Mouse (Mus musculus) liver, adult 2 months (tissue): ENCODE measurements around the gene Ing5. TPM values are rescaled to one million over a fixed set of nuclear protein-coding genes. Genes with fewer than 3 reads are reported as not detected.
A peak's percentile ranks its signal among the peaks of the same experiment; 100 is the strongest.

Experiments used
- DNase-seq: peaks from one replicate; pipeline ENCODE4 v3.0.0-alpha.2; 2011; ENCODE audit warnings: low read depth, low spot score; ENCODE audit errors: extremely low read depth
- H3K27ac ChIP-seq: fragments of 200-500 bp; replicated peaks from 2 replicates; pipeline ENCODE4 v1.5.1; 2012; ENCODE audit warnings: low read depth, mild to moderate bottlenecking, control low read depth, inconsistent platforms, low read length; ENCODE audit not compliant: insufficient read depth
- H3K27me3 ChIP-seq: fragments of 200-500 bp; 2 replicates; pipeline ENCODE4 v1.6.1; 2012; ENCODE audit warnings: mild to moderate bottlenecking, moderate library complexity, low read length, inconsistent platforms; ENCODE audit not compliant: control insufficient read depth, insufficient read depth
- H3K36me3 ChIP-seq: fragments of 200-500 bp; 2 replicates; pipeline ENCODE4 v1.6.1; 2012; ENCODE audit warnings: low read length, inconsistent platforms; ENCODE audit not compliant: control insufficient read depth, insufficient read depth
- H3K4me1 ChIP-seq: fragments of 200-500 bp; 2 replicates; pipeline ENCODE4 v1.6.1; 2011; ENCODE audit warnings: low read length; ENCODE audit not compliant: control insufficient read depth, insufficient read depth
- H3K4me3 ChIP-seq: fragments of 200-500 bp; 2 replicates; pipeline ENCODE4 v1.5.1; 2011; ENCODE audit warnings: low read depth, mild to moderate bottlenecking, control low read depth, low read length, moderate library complexity; ENCODE audit not compliant: insufficient read depth
- H3K79me2 ChIP-seq: fragments of 200-500 bp; 2 replicates; pipeline ENCODE4 v1.6.1; 2012; ENCODE audit warnings: inconsistent platforms, mild to moderate bottlenecking, low read length, moderate library complexity; ENCODE audit not compliant: control insufficient read depth, insufficient read depth
- H3K9ac ChIP-seq: fragments of 200-500 bp; 2 replicates; pipeline ENCODE4 v1.6.1; 2012; ENCODE audit warnings: low read depth, mild to moderate bottlenecking, control low read depth, inconsistent platforms, low read length
- CTCF ChIP-seq: fragments of 200-500 bp; IDR thresholded peaks from 2 replicates; pipeline ENCODE4 v1.5.1; 2011; ENCODE audit warnings: low read depth, low read length, control low read depth
- POLR2A ChIP-seq: fragments of 200-500 bp; IDR thresholded peaks from 2 replicates; pipeline ENCODE4 v1.6.1; 2011; ENCODE audit warnings: low read length, control low read depth; ENCODE audit not compliant: insufficient read depth; ENCODE audit errors: extremely low read depth
- WGBS: fragments of 180-500 bp; shearing (Covaris S2); methylation state at CpG from one replicate; pipeline ENCODE4 v1.1.7; 2018; 5-methylcytosine and 5-hydroxymethylcytosine counted together
- polyA plus RNA-seq: library from polyadenylated mRNA; depleted of rRNA; stranded (reverse); fragments of >200 nt; gene quantifications from 2 replicates; pipeline ENCODE4 v1.2.3, GENCODE M21; 2012; rRNA removed
- total RNA-seq: library from RNA; depleted of rRNA; stranded (reverse); fragments of >200 nt; gene quantifications from 2 replicates; pipeline ENCODE4 v1.2.3, GENCODE M21; 2014; rRNA removed

Gene Ing5
- total RNA-seq = 4.4 and 5.5 TPM in 2 replicates
- polyA plus RNA-seq = 2.2 and 2.7 TPM in 2 replicates

DNA sequence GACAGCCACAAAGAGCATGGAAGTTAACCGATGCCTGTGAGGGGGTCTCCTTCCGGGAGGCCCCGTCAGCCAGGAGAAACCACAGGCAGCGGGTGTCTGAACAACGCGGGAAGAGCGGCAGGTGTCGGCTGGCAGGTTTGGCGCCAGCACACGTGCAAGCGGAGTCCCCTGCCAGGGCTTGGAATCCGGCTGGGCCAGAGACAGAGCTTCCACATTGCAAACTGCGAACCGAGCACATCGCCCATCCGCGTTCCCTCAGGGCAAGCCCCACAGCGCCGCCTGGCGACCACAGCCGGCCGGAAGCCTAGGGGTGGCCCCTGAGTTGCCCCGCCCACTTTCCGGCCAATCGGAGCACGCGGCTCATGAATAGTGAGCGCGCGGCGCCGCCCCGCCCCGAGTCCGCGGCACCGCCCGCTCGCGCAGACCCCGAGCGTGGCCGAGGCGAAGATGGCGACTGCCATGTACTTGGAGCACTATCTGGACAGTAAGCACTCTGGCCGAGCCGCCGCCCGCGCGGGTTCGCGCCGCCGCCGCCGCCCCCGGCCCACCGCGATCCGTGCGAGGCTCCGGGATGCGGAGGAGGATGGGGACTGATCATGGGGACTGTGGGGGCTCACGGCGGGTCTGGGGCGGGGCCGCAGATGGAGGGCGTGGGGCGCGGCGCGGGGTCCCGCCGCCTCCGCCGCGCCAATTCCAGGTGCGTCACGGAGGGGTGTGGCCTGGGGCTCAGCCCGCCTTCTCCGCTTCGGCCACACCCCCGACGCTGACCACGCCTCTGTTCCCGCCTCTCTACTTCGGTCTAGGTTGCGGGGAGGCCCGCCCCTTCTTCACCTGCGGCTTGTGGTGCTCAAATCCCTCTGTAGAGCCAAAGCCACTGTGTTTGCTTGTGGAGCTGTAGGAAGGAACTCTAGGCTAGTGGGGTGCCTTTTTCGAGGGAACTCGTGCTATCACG lies at the start of gene Ing5:
TSS of gene Ing5 (plus strand) at position 410 of the 952 bp plus-strand sequence.
- peak within 1 kb of the TSS; percentile 73 for H3K27ac ChIP-seq
- H3K4me3 ChIP-seq = peak within 1 kb of the TSS; percentile 75
- under 1% methylated on average over 91 of the region's 94 CpGs for WGBS
- no peaks in the 10 kb centered on the region for H3K27me3 ChIP-seq
- peak; percentile 83 for DNase-seq
- H3K4me1 ChIP-seq = peaks cover 9% of the 10 kb centered on the region; the same call in 1 of the 2 replicates
- peak; percentile 55 for TF ChIP-seq POLR2A
- TF ChIP-seq CTCF = peak; percentile 92
- H3K9ac ChIP-seq = peak within 1 kb of the TSS; percentile 91
- peaks cover 3% of the 10 kb centered on the region; the same call in 1 of the 2 replicates for H3K79me2 ChIP-seq
- H3K36me3 ChIP-seq = peaks cover 2% of the 10 kb centered on the region; the same call in 1 of the 2 replicates

DNA sequence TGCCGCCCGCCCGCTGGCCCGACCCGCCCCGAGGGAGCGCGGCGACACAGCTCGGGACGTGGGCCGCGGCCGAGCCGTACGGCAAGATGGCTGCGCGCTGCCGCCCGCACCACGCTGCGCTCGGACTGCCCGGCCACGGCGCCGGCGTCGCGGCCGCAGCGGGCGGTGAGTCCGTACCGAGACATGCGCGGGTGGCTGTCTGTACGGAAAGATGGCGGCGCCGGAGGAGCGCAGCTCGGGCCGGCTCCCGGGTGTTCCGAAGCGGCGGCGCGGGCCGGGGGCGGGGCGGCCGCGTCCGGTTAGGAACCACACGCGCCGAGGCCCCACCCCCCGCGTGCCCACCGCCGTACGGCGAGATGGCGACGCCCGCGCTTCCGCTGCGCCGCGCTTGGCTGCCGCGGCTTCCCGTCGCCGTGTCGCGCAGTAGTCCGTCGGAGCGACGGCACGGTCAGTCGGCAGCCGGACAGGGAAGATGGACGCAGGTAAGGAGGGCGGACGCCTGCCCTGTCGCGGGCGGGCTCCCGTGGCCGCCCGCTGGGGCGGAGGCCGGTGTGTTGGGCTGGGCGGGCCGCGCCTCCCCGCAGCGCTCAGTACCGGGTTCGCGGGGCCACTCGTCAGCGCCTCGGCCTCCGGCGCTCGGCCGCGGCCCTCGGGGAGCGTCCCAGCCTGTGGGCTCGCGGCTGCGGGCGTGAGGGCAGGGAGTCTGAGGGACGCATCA lies 49.0 kb upstream of the Ing5 start, which contains the start of gene Thap4:
TSS of gene Thap4 (minus strand) at position 292 of the 718 bp plus-strand sequence.
- peak; percentile 74 for DNase-seq
- H3K36me3 ChIP-seq = no peaks in the 10 kb centered on the region
- peak within 1 kb of the TSS; percentile 78 for H3K27ac ChIP-seq
- under 1% methylated on average over 121 of the region's 121 CpGs for WGBS
- peak within 1 kb of the TSS; percentile 90 for H3K4me3 ChIP-seq
- peaks cover 12% of the 10 kb centered on the region for H3K4me1 ChIP-seq
- H3K9ac ChIP-seq = peak within 1 kb of the TSS; percentile 90
- peaks cover 35% of the 10 kb centered on the region for H3K79me2 ChIP-seq
- H3K27me3 ChIP-seq = no peaks in the 10 kb centered on the region
- TF ChIP-seq CTCF = no peak
- peak; percentile 78 for TF ChIP-seq POLR2A

DNA sequence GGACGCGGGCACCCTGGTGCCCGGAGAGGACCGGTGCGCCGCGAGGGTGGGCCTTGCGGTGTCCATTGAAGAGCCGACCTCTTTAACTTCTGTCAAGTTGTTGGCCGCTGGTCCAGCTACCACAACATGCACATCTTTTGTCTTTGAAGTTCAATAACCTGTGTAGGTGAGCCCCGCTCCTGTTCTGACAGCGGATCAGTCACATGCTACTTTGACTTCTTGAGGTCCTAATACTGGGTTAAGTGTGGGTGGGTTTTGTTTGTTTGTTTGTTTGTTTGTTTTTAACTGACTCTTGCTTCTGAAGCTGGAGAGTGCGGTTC lies 48.5 kb upstream of the Ing5 start:
- peak overlapping the region; percentile 90 for H3K9ac ChIP-seq
- H3K27me3 ChIP-seq = no peaks in the 10 kb centered on the region
- TF ChIP-seq POLR2A (no peak), CTCF (no peak)
- DNase-seq = peak; percentile 35
- H3K4me3 ChIP-seq = peak overlapping the region; percentile 90
- H3K4me1 ChIP-seq = peaks cover 12% of the 10 kb centered on the region
- no peaks in the 10 kb centered on the region for H3K36me3 ChIP-seq
- peaks cover 37% of the 10 kb centered on the region for H3K79me2 ChIP-seq
- 0% methylated on average over 13 of the region's 13 CpGs for WGBS
- peak overlapping the region; percentile 65 for H3K27ac ChIP-seq

DNA sequence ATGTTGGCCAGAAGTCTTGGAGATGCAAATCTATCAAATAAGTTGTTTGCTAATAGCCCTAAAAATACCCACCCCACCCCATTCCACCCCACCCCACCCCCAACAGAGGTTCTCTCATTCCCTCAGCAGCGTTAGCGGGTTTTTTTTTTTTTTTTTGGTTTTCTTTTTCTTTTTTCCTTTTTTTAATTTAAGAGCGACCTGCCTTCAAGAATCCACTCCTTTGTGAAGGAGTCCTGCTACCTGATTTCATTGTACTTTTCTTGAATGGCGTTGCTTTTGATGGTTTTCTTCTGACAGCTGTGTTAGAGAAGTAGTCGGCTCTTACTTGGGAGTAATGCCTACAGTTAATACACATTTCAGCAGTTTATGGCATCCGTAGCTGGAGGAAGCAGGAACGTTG lies 48.1 kb upstream of the Ing5 start:
- H3K27me3 ChIP-seq = no peaks in the 10 kb centered on the region
- H3K4me3 ChIP-seq = peak overlapping the region; percentile 90; the same call in 1 of the 2 replicates
- WGBS = 33% methylated on average over 7 of the region's 7 CpGs
- DNase-seq = no peak
- no peaks in the 10 kb centered on the region for H3K36me3 ChIP-seq
- peaks cover 12% of the 10 kb centered on the region for H3K4me1 ChIP-seq
- TF ChIP-seq CTCF (no peak), POLR2A (no peak)
- H3K9ac ChIP-seq = no peak overlapping the region
- H3K27ac ChIP-seq = no peak overlapping the region
- H3K79me2 ChIP-seq = peaks cover 34% of the 10 kb centered on the region

DNA sequence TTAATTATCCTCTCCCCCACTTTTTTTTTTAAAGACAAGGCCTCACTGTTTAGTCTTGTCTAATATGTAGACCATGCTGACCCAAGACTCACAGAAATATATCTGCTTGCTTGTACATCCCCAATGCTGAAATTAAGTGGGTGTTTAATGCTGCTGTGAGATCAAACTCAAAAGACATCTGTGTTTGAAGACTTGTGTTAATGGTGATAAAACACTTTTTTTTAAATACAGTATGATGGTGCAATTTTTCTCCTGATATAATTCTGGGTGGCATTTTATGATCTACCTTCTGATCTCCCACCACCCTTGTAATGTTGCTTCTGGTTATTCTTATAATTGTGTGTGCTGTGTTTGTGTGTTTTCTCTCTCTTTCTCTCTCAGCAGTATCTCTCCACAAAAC lies 47.6 kb upstream of the Ing5 start:
- Histone ChIP-seq H3K4me3 (no peak overlapping the region), H3K4me1 (peaks cover 12% of the 10 kb centered on the region), H3K27ac (no peak overlapping the region), H3K27me3 (no peaks in the 10 kb centered on the region), H3K79me2 (peaks cover 37% of the 10 kb centered on the region), H3K36me3 (no peaks in the 10 kb centered on the region), H3K9ac (no peak overlapping the region)
- DNase-seq = no peak
- TF ChIP-seq POLR2A (no peak), CTCF (no peak)
